Mouse (Mus musculus) MEL (cell line): ENCODE results near the gene Dhcr24.

Experiments used
- CTCF ChIP-seq, 3 experiments: IDR thresholded peaks in 2 of 3; conservative IDR thresholded peaks in 1 of 3; 2 replicates each; pipeline ENCODE4 v1.5.1; 2011 to 2012; ENCODE audit warnings: low read length in 3 of 3, low read depth in 2 of 3, mild to moderate bottlenecking in 2 of 3, improper control_type of control experiment in 1 of 3, inconsistent platforms in 1 of 3, mixed read lengths in 1 of 3, moderate library complexity in 1 of 3; ENCODE audit not compliant: control insufficient read depth in 1 of 3, insufficient read depth in 1 of 3, poor library complexity in 1 of 3, severe bottlenecking in 1 of 3
- E2F4 ChIP-seq: IDR thresholded peaks from 2 replicates; pipeline ENCODE4 v1.6.1; 2011; ENCODE audit warnings: low read depth, low read length, improper control_type of control experiment, borderline replicate concordance
- EP300 ChIP-seq, 2 experiments: IDR thresholded peaks; 2 replicates each; pipeline ENCODE4 v1.6.1; 2011; ENCODE audit warnings: improper control_type of control experiment in 2 of 2, low read length in 2 of 2, low read depth in 1 of 2, mild to moderate bottlenecking in 1 of 2
- HCFC1 ChIP-seq: IDR thresholded peaks from 2 replicates; pipeline ENCODE4 v1.6.1; 2012; ENCODE audit warnings: low read depth, mild to moderate bottlenecking, inconsistent platforms, low read length, improper control_type of control experiment, moderate library complexity
- MYC ChIP-seq: IDR thresholded peaks from 2 replicates; pipeline ENCODE4 v1.6.1; 2011; ENCODE audit warnings: low read depth, mild to moderate bottlenecking, low read length, improper control_type of control experiment, moderate library complexity
- TCF12 ChIP-seq: IDR thresholded peaks from 2 replicates; pipeline ENCODE4 v1.6.1; 2014; ENCODE audit warnings: low read depth, mild to moderate bottlenecking, inconsistent platforms, low read length, improper control_type of control experiment, moderate library complexity

- TF ChIP-seq CTCF (IDR thresholded peaks at IDR 0.05 in 2 of 3, conservative IDR thresholded peaks at IDR 0.05 in 1 of 3; ENCODE audit: control insufficient read depth in 1 of 3, insufficient read depth in 1 of 3, low read depth in 2 of 3, low read length in 3 of 3, poor library complexity in 1 of 3, severe bottlenecking in 1 of 3) (no peak), TCF12 (no peak), E2F4 (no peak), HCFC1 (no peak), EP300 (IDR thresholded peaks at IDR 0.05; ENCODE audit: low read depth in 1 of 2, low read length in 2 of 2) (no peak), MYC (no peak)
Measured at GRCm38 (mm10) chr4:106564161-106564560, 3.3 kb downstream of the Dhcr24 start.
